Comparison of ENCODE assay signal across 14 mouse cellular contexts in the genomic region with DNA sequence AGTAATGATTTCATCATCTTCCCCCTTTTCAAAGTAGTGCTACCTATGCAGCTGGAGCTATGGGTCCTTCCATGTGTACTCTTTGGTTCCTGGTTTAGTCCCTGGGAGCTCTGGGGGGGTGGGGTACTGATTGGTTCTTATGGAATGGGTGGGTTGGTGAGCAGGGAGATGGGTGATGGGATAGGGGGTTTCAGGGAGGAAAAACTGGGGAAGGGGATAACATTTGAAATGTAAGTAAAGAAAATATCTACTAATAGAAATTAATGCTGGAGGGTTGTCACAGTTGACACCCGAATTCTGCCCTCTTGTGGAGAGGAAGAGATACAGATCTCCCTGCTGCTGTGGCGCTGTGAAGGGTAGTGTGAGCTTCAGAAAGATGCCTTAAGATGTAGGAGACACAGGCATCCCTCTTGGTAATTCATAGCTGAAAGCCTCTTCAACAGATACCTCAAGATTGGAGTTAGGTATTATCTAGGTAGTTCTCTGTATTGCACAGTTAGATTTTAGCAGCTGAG. TPM values are rescaled to one million over a fixed set of nuclear protein-coding genes. Genes with fewer than 3 reads are reported as not detected.
DNase-seq lines count a peak whose midpoint lies in the region; ATAC-seq and TF ChIP-seq lines count a peak whose summit lies in the region.
"Had no signal": no experiment of that assay in that cellular context is flagged by ENCODE, and none has a peak within 500 bp of the region (broad histone marks: within the 10 kb centered on the region; RNA-seq: fewer than 3 reads in every experiment).

No protein-coding gene starts in this region.

- H3K4me3 ChIP-seq in lung, embryonic 14.5 days (ENCODE audit: low read depth, low read length), result no peak overlapping the region
- no peak overlapping the region for H3K4me3 ChIP-seq in bone marrow, adult 2 months (replicated peaks; ENCODE audit: control insufficient read depth, low read depth, low read length)
- H3K4me3 ChIP-seq: forebrain, embryonic 13.5 days; limb, embryonic 15.5 days had no signal

- intact Hi-C loops in gastrocnemius, postnatal 36 days (cut with DNase I), result loop anchor here (5.0 kb wide), 1 partner anchor 263 kb away; no protein-coding TSS in a partner anchor

- TF ChIP-seq POLR2A in bone marrow, adult 2 months (IDR thresholded peaks at IDR 0.05; ENCODE audit: borderline replicate concordance, control insufficient read depth, low read depth, low read length), result no peak

- no peak overlapping the region for H3K4me2 ChIP-seq in lung, embryonic 14.5 days
- H3K4me2 ChIP-seq: forebrain, embryonic 13.5 days; limb, embryonic 15.5 days; midbrain, embryonic 11.5 days had no signal

- no peaks in the 10 kb centered on the region for H3K27me3 ChIP-seq in lung, embryonic 14.5 days (ENCODE audit: insufficient read depth, low read length)
- H3K27me3 ChIP-seq: forebrain, embryonic 13.5 days; limb, embryonic 15.5 days had no signal

- ATAC-seq in lung, embryonic 14.5 days (ENCODE audit: insufficient read depth), result no peak
- ATAC-seq: forebrain, embryonic 13.5 days; hindbrain, embryonic 16.5 days had no signal

- WGBS in lung, embryonic 14.5 days, result 25% methylated on average over 2 of the region's 2 CpGs
- 3% methylated on average over 2 of the region's 2 CpGs for WGBS in bone marrow, adult 2 months

- H3K9me3 ChIP-seq in lung, embryonic 14.5 days (ENCODE audit: low read depth, low read length), result no peaks in the 10 kb centered on the region
- H3K9me3 ChIP-seq: limb, embryonic 15.5 days had no signal

- no peak overlapping the region for H3K27ac ChIP-seq in lung, embryonic 14.5 days (ENCODE audit: low read depth)
- no peak overlapping the region for H3K27ac ChIP-seq in bone marrow, adult 2 months (ENCODE audit: control insufficient read depth, insufficient read depth, low read depth, low read length, poor library complexity)
- H3K27ac ChIP-seq: forebrain, embryonic 13.5 days; limb, embryonic 15.5 days had no signal

- H3K4me1 ChIP-seq in lung, embryonic 14.5 days (ENCODE audit: insufficient read depth), result no peaks in the 10 kb centered on the region
- no peaks in the 10 kb centered on the region; the same call in 1 of the 2 replicates for H3K4me1 ChIP-seq in bone marrow, adult 2 months (ENCODE audit: control insufficient read depth, insufficient read depth, low read length)
- H3K4me1 ChIP-seq: forebrain, embryonic 13.5 days; limb, embryonic 15.5 days had no signal

- no peak overlapping the region for H3K9ac ChIP-seq in lung, embryonic 14.5 days
- H3K9ac ChIP-seq: forebrain, embryonic 13.5 days; limb, embryonic 15.5 days had no signal

- no peaks in the 10 kb centered on the region for H3K36me3 ChIP-seq in lung, embryonic 14.5 days (ENCODE audit: insufficient read depth)
- H3K36me3 ChIP-seq: limb, embryonic 15.5 days had no signal

- peak; percentile 40 for TF ChIP-seq CTCF in lung, embryonic 14.5 days (IDR thresholded peaks at IDR 0.05; ENCODE audit: low read depth)
- 0 out of 2 replicates have a peak, but pooled peaks have one; percentile 36 for TF ChIP-seq CTCF in bone marrow, adult 2 months (IDR thresholded peaks at IDR 0.05; ENCODE audit: control insufficient read depth, insufficient read depth, low read length)

- peak; percentile 5 for DNase-seq in embryo, embryonic 10 days (ENCODE audit: low spot score)
- no peak for DNase-seq in embryo, embryonic 10.5 days (ENCODE audit: low spot score)
- DNase-seq in lung, embryonic 14.5 days, result peak; percentile 17
- DNase-seq in lung, postnatal 4 days, result no peak
- DNase-seq in thymus, postnatal 14 days, result peak; percentile 52
- no peak for DNase-seq in ovary, postnatal 14 days (ENCODE audit: low spot score)
- DNase-seq in gastrocnemius, postnatal 36 days, result no peak
- DNase-seq: layer of hippocampus, adult 9-11 months had no signal

RNA-seq across cellular contexts. Expression of gene Adam6b, which starts 4.3 kb away (rescaled TPM):
- not detected in 2 replicates for polyA plus RNA-seq in lung, embryonic 14.5 days (2014; fragmentation: Nextera tagmentation; extraction: Ambion mirVana)
- polyA plus RNA-seq in bone marrow, adult 2 months (2011; ENCODE audit: insufficient read depth, insufficient read length, low replicate concordance, missing spikeins), result 0.80 TPM in 1 of 2 replicates, not detected in the other
- total RNA-seq in gastrocnemius, postnatal 36 days (2021), result not detected
- polyA plus RNA-seq: forebrain, embryonic 13.5 days; hindbrain, embryonic 16.5 days; limb, embryonic 15.5 days; midbrain, embryonic 11.5 days had no signal

RNA-seq across cellular contexts. Expression of gene Adam6a, which starts 58.7 kb away (rescaled TPM):
- not detected in 2 replicates for polyA plus RNA-seq in lung, embryonic 14.5 days (2014; fragmentation: Nextera tagmentation; extraction: Ambion mirVana)
- polyA plus RNA-seq in bone marrow, adult 2 months (2011; ENCODE audit: insufficient read depth, insufficient read length, low replicate concordance, missing spikeins), result not detected in 2 replicates
- total RNA-seq in gastrocnemius, postnatal 36 days (2021), result not detected
- total RNA-seq: neutrophil, adult 5-6 weeks had no signal
- polyA plus RNA-seq: forebrain, embryonic 13.5 days; hindbrain, embryonic 16.5 days; limb, embryonic 15.5 days; midbrain, embryonic 11.5 days had no signal

Comparison
In these comparisons a context has a peak if more than half of its experiments do, and no peak if none do; other contexts are left out.
1. DNase-seq: peak in embryo, embryonic 10 days (single experiment), lung, embryonic 14.5 days (single experiment) and thymus, postnatal 14 days (single experiment); none in embryo, embryonic 10.5 days (single experiment), lung, postnatal 4 days (0 of 2), ovary, postnatal 14 days (single experiment) and gastrocnemius, postnatal 36 days (0 of 2).